Mouse (Mus musculus) lung, adult 2 months (tissue): ENCODE results near the gene Cpt1c. TPM values are rescaled to one million over a fixed set of nuclear protein-coding genes. Genes with fewer than 3 reads are reported as not detected.

Source experiments
- DNase-seq: peaks from one replicate; pipeline ENCODE4 v3.0.0; 2022
- H3K4me1 ChIP-seq: fragments of 200-500 bp; 2 replicates; pipeline ENCODE4 v1.6.1; 2011; ENCODE audit warnings: low read length; ENCODE audit not compliant: control insufficient read depth, insufficient read depth
- H3K4me3 ChIP-seq: fragments of 200-500 bp; replicated peaks from 2 replicates; pipeline ENCODE3; 2011; ENCODE audit warnings: low read depth, mild to moderate bottlenecking, control low read depth, low read length; ENCODE audit errors: extremely low read depth
- CTCF ChIP-seq: fragments of 200-500 bp; IDR thresholded peaks from 2 replicates; pipeline ENCODE4 v1.5.1; 2011; ENCODE audit warnings: mild to moderate bottlenecking, low read length, control low read depth; ENCODE audit not compliant: insufficient read depth
- POLR2A ChIP-seq: fragments of 200-500 bp; IDR thresholded peaks from 2 replicates; pipeline ENCODE4 v1.6.1; 2011; ENCODE audit warnings: low read depth, mild to moderate bottlenecking, control low read depth, low read length, borderline replicate concordance; ENCODE audit errors: extremely low read depth
- WGBS: fragments of 180-500 bp; shearing (Covaris S2); methylation state at CpG from one replicate; pipeline ENCODE4 v1.1.7; 2018; 5-methylcytosine and 5-hydroxymethylcytosine counted together
- polyA plus RNA-seq: library from polyadenylated mRNA; depleted of rRNA; stranded (reverse); fragments of >200 nt; gene quantifications from 2 replicates; pipeline ENCODE4 v1.2.3, GENCODE M21; 2012; rRNA removed

Gene Cpt1c
- polyA plus RNA-seq, 1 experiment: 20.7 TPM

- 91% methylated on average over 2 of the region's 2 CpGs for WGBS
- H3K4me1 ChIP-seq: peaks cover 17% of the 10 kb centered on the region
- no peak for TF ChIP-seq CTCF
- TF ChIP-seq POLR2A: no peak
- DNase-seq: no peak
- no peak overlapping the region for H3K4me3 ChIP-seq
Measured at GRCm38 (mm10) chr7:44914396-44914795, 60.3 kb downstream of the Cpt1c start.

Other genes with a start within 250 kb of the Cpt1c start
- gene Vrk3, start 226.4 kb downstream of the Cpt1c start, polyA plus RNA-seq: 42.0 and 51.9 TPM in 2 replicates
- 0.15 and 0.18 TPM in 2 replicates for gene Zfp473, start 223.8 kb downstream of the Cpt1c start, polyA plus RNA-seq
- gene Nup62, start 158.8 kb downstream of the Cpt1c start, polyA plus RNA-seq: 42.9 and 44.1 TPM in 2 replicates
- gene Il4i1, start 158.5 kb downstream of the Cpt1c start, polyA plus RNA-seq: 6.5 and 7.6 TPM in 2 replicates
- 191 and 231 TPM in 2 replicates for gene Atf5, start 158.2 kb downstream of the Cpt1c start, polyA plus RNA-seq
- gene Akt1s1, start 125.9 kb downstream of the Cpt1c start, polyA plus RNA-seq: 96.6 and 130 TPM in 2 replicates
- 95.7 and 114 TPM in 2 replicates for gene Tbc1d17, start 125.8 kb downstream of the Cpt1c start, polyA plus RNA-seq
- gene Pnkp, start 117.7 kb downstream of the Cpt1c start, polyA plus RNA-seq: 57.2 and 62.0 TPM in 2 replicates
- gene Ptov1, start 105.1 kb downstream of the Cpt1c start, polyA plus RNA-seq: 274 and 280 TPM in 2 replicates
- 133 and 233 TPM in 2 replicates for gene Med25, start 82.1 kb downstream of the Cpt1c start, polyA plus RNA-seq
- gene Fuz, start 78.8 kb downstream of the Cpt1c start, polyA plus RNA-seq: 77.8 and 82.1 TPM in 2 replicates
- gene Ap2a1, start 45.4 kb downstream of the Cpt1c start, polyA plus RNA-seq: 94.8 and 101 TPM in 2 replicates
- gene Tsks, start 31.6 kb downstream of the Cpt1c start, polyA plus RNA-seq: 0.16 TPM in 1 of 2 replicates, not detected in the other
- 71.0 and 97.7 TPM in 2 replicates for gene Prmt1, start 11.7 kb upstream of the Cpt1c start, polyA plus RNA-seq
- gene Irf3, start 22.8 kb upstream of the Cpt1c start, polyA plus RNA-seq: 125 and 130 TPM in 2 replicates
- gene Bcl2l12, start 23.9 kb upstream of the Cpt1c start, polyA plus RNA-seq: 37.1 and 38.3 TPM in 2 replicates
- gene Scaf1, start 41.5 kb upstream of the Cpt1c start, polyA plus RNA-seq: 76.2 and 76.8 TPM in 2 replicates
- 233 and 237 TPM in 2 replicates for gene Rras, start 43.1 kb upstream of the Cpt1c start, polyA plus RNA-seq
- 11.1 and 15.9 TPM in 2 replicates for gene Prr12, start 78.0 kb upstream of the Cpt1c start, polyA plus RNA-seq
- gene Nosip, start 87.6 kb upstream of the Cpt1c start, polyA plus RNA-seq: 86.5 and 102 TPM in 2 replicates
- gene Prrg2, start 87.8 kb upstream of the Cpt1c start, polyA plus RNA-seq: 82.5 and 90.6 TPM in 2 replicates
- gene Rcn3, start 117.4 kb upstream of the Cpt1c start, polyA plus RNA-seq: 172 and 174 TPM in 2 replicates
- gene Fcgrt, start 129.0 kb upstream of the Cpt1c start, polyA plus RNA-seq: 112 and 120 TPM in 2 replicates
- 125 and 221 TPM in 2 replicates for gene Rps11, start 149.6 kb upstream of the Cpt1c start, polyA plus RNA-seq
- gene Rpl13a, start 153.9 kb upstream of the Cpt1c start, polyA plus RNA-seq: 1,255 and 1,630 TPM in 2 replicates
- 3.1 TPM in 2 replicates for gene Gm45713, start 161.4 kb upstream of the Cpt1c start, polyA plus RNA-seq
- gene Flt3l, start 161.6 kb upstream of the Cpt1c start, polyA plus RNA-seq: 151 and 195 TPM in 2 replicates
- 46.9 and 50.1 TPM in 2 replicates for gene Pih1d1, start 179.5 kb upstream of the Cpt1c start, polyA plus RNA-seq
- gene Aldh16a1, start 179.7 kb upstream of the Cpt1c start, polyA plus RNA-seq: 48.6 and 58.5 TPM in 2 replicates
- 2.4 and 2.7 TPM in 2 replicates for gene Slc17a7, start 189.1 kb upstream of the Cpt1c start, polyA plus RNA-seq
- gene Gfy, start 204.7 kb upstream of the Cpt1c start, polyA plus RNA-seq: 0.44 and 0.53 TPM in 2 replicates
- gene Pth2, start 206.1 kb upstream of the Cpt1c start, polyA plus RNA-seq: not detected in 2 replicates
- gene Ccdc155, start 230.0 kb upstream of the Cpt1c start, polyA plus RNA-seq: 3.3 and 4.1 TPM in 2 replicates
- gene Dkkl1, start 237.3 kb upstream of the Cpt1c start, polyA plus RNA-seq: 1.4 and 5.2 TPM in 2 replicates
- 37.6 and 44.1 TPM in 2 replicates for gene Tead2, start 240.9 kb upstream of the Cpt1c start, polyA plus RNA-seq